Mouse (Mus musculus) left cerebral cortex, postnatal 4 days (tissue): Measurements from ENCODE around the gene Gm11114. TPM values are rescaled to one million over a fixed set of nuclear protein-coding genes. Genes with fewer than 3 reads are reported as not detected.
A peak's percentile ranks its signal among the peaks of the same experiment; 100 is the strongest.

Source experiments
- DNase-seq: peaks from one replicate; pipeline ENCODE4 v3.0.0-alpha.2; 2022
- intact Hi-C: fragments of 180-260 bp; cut with DNase I; formaldehyde crosslinking; loops from one replicate; pipeline ENCODE4 v1.15.1; 2025
- total RNA-seq, 2 experiments: library from RNA; stranded (reverse); gene quantifications; 2 replicates each; pipeline ENCODE4 v1.2.3; 2021

Gene Gm11114
- total RNA-seq, result not detected

GRCm38 (mm10) chr9:85312473-85312872, at the start of gene Gm11114:
Gene Gm11114 (plus strand): TSS chr9:85312773.
- no peak for DNase-seq
- intact Hi-C loops, result no loop called here

- no peak for DNase-seq
- intact Hi-C loops, result no loop called here
Measured at GRCm38 (mm10) chr9:85266847-85267246, 45.7 kb upstream of the Gm11114 start.

GRCm38 (mm10) chr9:85274114-85274513, 38.5 kb upstream of the Gm11114 start:
- intact Hi-C loops, result no loop called here
- no peak for DNase-seq

GRCm38 (mm10) chr9:85302849-85303248, 9.7 kb upstream of the Gm11114 start:
- intact Hi-C loops, result no loop called here
- no peak for DNase-seq

GRCm38 (mm10) chr9:85303378-85303777, 9.2 kb upstream of the Gm11114 start:
- DNase-seq, result no peak
- intact Hi-C loops, result no loop called here

GRCm38 (mm10) chr9:85316122-85316521, 3.5 kb downstream of the Gm11114 start:
- intact Hi-C loops, result no loop called here
- DNase-seq, result no peak

GRCm38 (mm10) chr9:85320167-85320951, 7.8 kb downstream of the Gm11114 start:
- intact Hi-C loops, result loop anchor here (10.0 kb wide), 1 partner anchor 374 kb away; no protein-coding TSS in a partner anchor
- DNase-seq, result no peak

- intact Hi-C loops, result loop anchor here (10.0 kb wide), 1 partner anchor 370 kb away; no protein-coding TSS in a partner anchor
- DNase-seq, result no peak
Measured at GRCm38 (mm10) chr9:85324158-85324875, 11.7 kb downstream of the Gm11114 start.

GRCm38 (mm10) chr9:85325201-85325868, 12.8 kb downstream of the Gm11114 start:
- DNase-seq, result no peak
- intact Hi-C loops, result loop anchor here (5.0 to 10.0 kb wide), 5 partner anchors 369 to 1518 kb away; partner anchors contain the start of gene Elovl4

- peak; percentile 21 for DNase-seq
- intact Hi-C loops, result loop anchor here (5.0 to 10.0 kb wide), 5 partner anchors 368 to 1519 kb away; partner anchors contain the start of gene Elovl4
Measured at GRCm38 (mm10) chr9:85326292-85327241, 14.0 kb downstream of the Gm11114 start.

GRCm38 (mm10) chr9:85327242-85328211, 15.0 kb downstream of the Gm11114 start, which contains the start of gene Tent5a:
Gene Tent5a (minus strand): TSS chr9:85327348.
- DNase-seq, result peak; percentile 75
- intact Hi-C loops, result loop anchor here (5.0 to 10.0 kb wide), 5 partner anchors 367 to 1520 kb away; partner anchors contain the start of gene Elovl4

GRCm38 (mm10) chr9:85328259-85328658, 15.7 kb downstream of the Gm11114 start:
- peak; percentile 91 for DNase-seq
- intact Hi-C loops, result loop anchor here (5.0 to 10.0 kb wide), 5 partner anchors 367 to 1521 kb away; partner anchors contain the start of gene Elovl4

GRCm38 (mm10) chr9:85331521-85331920, 18.9 kb downstream of the Gm11114 start:
- intact Hi-C loops, result no loop called here
- DNase-seq, result peak; percentile 17

- DNase-seq, result no peak
- intact Hi-C loops, result no loop called here
Measured at GRCm38 (mm10) chr9:85336046-85336445, 23.5 kb downstream of the Gm11114 start.

GRCm38 (mm10) chr9:85340303-85340702, 27.7 kb downstream of the Gm11114 start:
- no peak for DNase-seq
- intact Hi-C loops, result no loop called here

GRCm38 (mm10) chr9:85342892-85343785, 30.6 kb downstream of the Gm11114 start:
- intact Hi-C loops, result no loop called here
- no peak for DNase-seq

- intact Hi-C loops, result no loop called here
- DNase-seq, result no peak
Measured at GRCm38 (mm10) chr9:85347823-85348523, 35.4 kb downstream of the Gm11114 start.
